Mouse (Mus musculus) fat pad, adult 2 months (tissue): ENCODE results near the gene Oma1.

Experiments
- DNase-seq: peaks from one replicate; pipeline ENCODE4 v3.0.0-alpha.2; 2011; ENCODE audit warnings: low read depth, low spot score; ENCODE audit errors: extremely low read depth

Gene Oma1

GRCm38 (mm10) chr4:103313587-103314525 lies at the start of gene Oma1:
Gene Oma1 (plus strand): TSS chr4:103313812.
- DNase-seq = peak; percentile 63

GRCm38 (mm10) chr4:103263812-103264396 lies 49.7 kb upstream of the Oma1 start:
- no peak for DNase-seq

- no peak for DNase-seq
Measured at GRCm38 (mm10) chr4:103265166-103265565, 48.4 kb upstream of the Oma1 start.

- DNase-seq = no peak
Measured at GRCm38 (mm10) chr4:103269336-103269735, 44.3 kb upstream of the Oma1 start.

- no peak for DNase-seq
Measured at GRCm38 (mm10) chr4:103273021-103273420, 40.6 kb upstream of the Oma1 start.

- DNase-seq = peak; percentile 25
Measured at GRCm38 (mm10) chr4:103288342-103288741, 25.3 kb upstream of the Oma1 start.

GRCm38 (mm10) chr4:103290763-103291162 lies 22.8 kb upstream of the Oma1 start, which contains the start of gene 4921539E11Rik:
Gene 4921539E11Rik (minus strand): TSS chr4:103290863.
- no peak for DNase-seq

GRCm38 (mm10) chr4:103299342-103299741 lies 14.3 kb upstream of the Oma1 start:
- DNase-seq = no peak

GRCm38 (mm10) chr4:103303851-103304250 lies 9.8 kb upstream of the Oma1 start:
- no peak for DNase-seq

- peak; percentile 85 for DNase-seq
Measured at GRCm38 (mm10) chr4:103314526-103314910, 906 bp downstream of the Oma1 start.

- DNase-seq = peak; percentile 70
Measured at GRCm38 (mm10) chr4:103315861-103316260, 2.2 kb downstream of the Oma1 start.

- no peak for DNase-seq
Measured at GRCm38 (mm10) chr4:103321461-103321860, 7.8 kb downstream of the Oma1 start.

GRCm38 (mm10) chr4:103324688-103325451 lies 11.3 kb downstream of the Oma1 start:
- DNase-seq = no peak

GRCm38 (mm10) chr4:103326994-103327393 lies 13.4 kb downstream of the Oma1 start:
- DNase-seq = no peak

- no peak for DNase-seq
Measured at GRCm38 (mm10) chr4:103329348-103329747, 15.7 kb downstream of the Oma1 start.

- no peak for DNase-seq
Measured at GRCm38 (mm10) chr4:103335134-103335533, 21.5 kb downstream of the Oma1 start.

- no peak for DNase-seq
Measured at GRCm38 (mm10) chr4:103340726-103341125, 27.1 kb downstream of the Oma1 start.

- DNase-seq = no peak
Measured at GRCm38 (mm10) chr4:103341620-103342019, 28.0 kb downstream of the Oma1 start.

GRCm38 (mm10) chr4:103346058-103346457 lies 32.4 kb downstream of the Oma1 start:
- DNase-seq = no peak

- no peak for DNase-seq
Measured at GRCm38 (mm10) chr4:103346849-103347248, 33.2 kb downstream of the Oma1 start.

- no peak for DNase-seq
Measured at GRCm38 (mm10) chr4:103349219-103349618, 35.6 kb downstream of the Oma1 start.
